Mouse (Mus musculus): ENCODE results near the gene Fkbp15.

Gene Fkbp15

GRCm38 (mm10) chr4:62372818-62373520 lies 12.6 kb upstream of the Fkbp15 start:
- in situ Hi-C loops (cut with MboI, MseI) = loop anchor here (25.0 kb wide), 1 partner anchor 1189 kb away; the partner anchor contains the start of gene Tmem268

- in situ Hi-C loops (cut with MboI, MseI) = loop anchor here (25.0 kb wide), 1 partner anchor 1190 kb away; the partner anchor contains the start of gene Tmem268
Measured at GRCm38 (mm10) chr4:62372410-62372809, 12.1 kb upstream of the Fkbp15 start.

GRCm38 (mm10) chr4:62369091-62369490 lies 8.7 kb upstream of the Fkbp15 start:
- in situ Hi-C loops (cut with MboI, MseI) = loop anchor here (10.0 to 25.0 kb wide), 2 partner anchors 1193 to 1296 kb away; partner anchors contain the start of genes Gm11214 and Tmem268

- in situ Hi-C loops (cut with MboI, MseI) = loop anchor here (10.0 to 25.0 kb wide), 2 partner anchors 1195 to 1297 kb away; partner anchors contain the start of genes Gm11214 and Tmem268
Measured at GRCm38 (mm10) chr4:62367586-62367985, 7.2 kb upstream of the Fkbp15 start.

GRCm38 (mm10) chr4:62366291-62366690 lies 5.9 kb upstream of the Fkbp15 start:
- in situ Hi-C loops (cut with MboI, MseI) = loop anchor here (10.0 to 25.0 kb wide), 2 partner anchors 1196 to 1299 kb away; partner anchors contain the start of genes Gm11214 and Tmem268

- in situ Hi-C loops (cut with MboI, MseI) = loop anchor here (5.0 to 25.0 kb wide), 3 partner anchors 43 to 1301 kb away; partner anchors contain the start of genes Cdc26, Gm11214, Prpf4 and Tmem268
Measured at GRCm38 (mm10) chr4:62364299-62364698, 4.0 kb upstream of the Fkbp15 start.

GRCm38 (mm10) chr4:62362437-62362836 lies 2.1 kb upstream of the Fkbp15 start:
- in situ Hi-C loops (cut with MboI, MseI) = loop anchor here (5.0 to 25.0 kb wide), 3 partner anchors 45 to 1302 kb away; partner anchors contain the start of genes Cdc26, Gm11214, Prpf4 and Tmem268

GRCm38 (mm10) chr4:62361997-62362396 lies 1.6 kb upstream of the Fkbp15 start:
- in situ Hi-C loops (cut with MboI, MseI) = loop anchor here (5.0 to 25.0 kb wide), 3 partner anchors 45 to 1303 kb away; partner anchors contain the start of genes Cdc26, Gm11214, Prpf4 and Tmem268

- in situ Hi-C loops (cut with MboI, MseI) = loop anchor here (5.0 to 25.0 kb wide), 3 partner anchors 46 to 1303 kb away; partner anchors contain the start of genes Cdc26, Gm11214, Prpf4 and Tmem268
Measured at GRCm38 (mm10) chr4:62361571-62361970, 1.2 kb upstream of the Fkbp15 start.

GRCm38 (mm10) chr4:62360805-62361455 lies 582 bp upstream of the Fkbp15 start:
- in situ Hi-C loops (cut with MboI, MseI) = loop anchor here (5.0 to 25.0 kb wide), 3 partner anchors 46 to 1304 kb away; partner anchors contain the start of genes Cdc26, Gm11214, Prpf4 and Tmem268

- in situ Hi-C loops (cut with MboI, MseI) = loop anchor here (25.0 kb wide), 1 partner anchor 1203 kb away; the partner anchor contains the start of gene Tmem268
Measured at GRCm38 (mm10) chr4:62359256-62359775, 1.0 kb downstream of the Fkbp15 start.

GRCm38 (mm10) chr4:62357631-62358148 lies 2.7 kb downstream of the Fkbp15 start:
- in situ Hi-C loops (cut with MboI, MseI) = loop anchor here (25.0 kb wide), 1 partner anchor 1205 kb away; the partner anchor contains the start of gene Tmem268

- in situ Hi-C loops (cut with MboI, MseI) = no loop called here
Measured at GRCm38 (mm10) chr4:62349371-62349770, 11.0 kb downstream of the Fkbp15 start.

- in situ Hi-C loops (cut with MboI, MseI) = no loop called here
Measured at GRCm38 (mm10) chr4:62348329-62348705, 12.0 kb downstream of the Fkbp15 start.

- in situ Hi-C loops (cut with MboI, MseI) = no loop called here
Measured at GRCm38 (mm10) chr4:62347605-62348328, 12.6 kb downstream of the Fkbp15 start.

GRCm38 (mm10) chr4:62345827-62346226 lies 14.5 kb downstream of the Fkbp15 start:
- in situ Hi-C loops (cut with MboI, MseI) = no loop called here

- in situ Hi-C loops (cut with MboI, MseI) = no loop called here
Measured at GRCm38 (mm10) chr4:62344000-62344399, 16.3 kb downstream of the Fkbp15 start.

GRCm38 (mm10) chr4:62338536-62338935 lies 21.8 kb downstream of the Fkbp15 start:
- in situ Hi-C loops (cut with MboI, MseI) = no loop called here

- in situ Hi-C loops (cut with MboI, MseI) = no loop called here
Measured at GRCm38 (mm10) chr4:62331977-62332376, 28.4 kb downstream of the Fkbp15 start.

GRCm38 (mm10) chr4:62328941-62329660 lies 31.2 kb downstream of the Fkbp15 start:
- in situ Hi-C loops (cut with MboI, MseI) = no loop called here

Measured in regulatory T cell (primary cell).